Mouse (Mus musculus) embryo, embryonic 9.5 days (tissue): ENCODE results near the gene Asb18.

Experiments
- DNase-seq: peaks from one replicate; pipeline ENCODE4 v3.0.0-alpha.2; 2017; ENCODE audit errors: extremely low spot score

The Asb18 gene

GRCm38 (mm10) chr1:90014446-90014845 lies at the start of gene Asb18:
Gene Asb18 (minus strand): TSS chr1:90014666.
- DNase-seq, result no peak

DNA sequence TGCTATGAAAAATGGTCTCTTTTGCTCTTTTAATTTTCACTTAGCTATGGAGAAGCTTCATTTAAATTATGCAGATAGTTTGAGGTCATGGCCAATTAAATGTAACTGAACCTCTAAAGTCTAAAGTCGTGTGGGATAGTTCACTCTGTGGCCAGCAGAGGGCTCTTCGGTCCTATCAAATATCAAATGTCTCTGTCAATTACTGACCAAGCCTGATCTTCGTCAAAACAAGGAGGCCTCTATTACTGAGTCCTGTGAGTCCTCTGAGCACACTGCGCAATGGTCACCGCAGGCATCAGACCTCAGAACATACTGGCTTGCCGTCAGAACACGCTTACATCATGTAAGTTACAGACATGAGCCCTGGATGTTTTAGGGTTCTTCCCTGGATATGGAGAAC lies 46.1 kb upstream of the Asb18 start:
- peak; percentile 56 for DNase-seq

GRCm38 (mm10) chr1:90060054-90060453 lies 45.6 kb upstream of the Asb18 start:
- no peak for DNase-seq

GRCm38 (mm10) chr1:90054991-90055390 lies 40.5 kb upstream of the Asb18 start:
- no peak for DNase-seq

DNA sequence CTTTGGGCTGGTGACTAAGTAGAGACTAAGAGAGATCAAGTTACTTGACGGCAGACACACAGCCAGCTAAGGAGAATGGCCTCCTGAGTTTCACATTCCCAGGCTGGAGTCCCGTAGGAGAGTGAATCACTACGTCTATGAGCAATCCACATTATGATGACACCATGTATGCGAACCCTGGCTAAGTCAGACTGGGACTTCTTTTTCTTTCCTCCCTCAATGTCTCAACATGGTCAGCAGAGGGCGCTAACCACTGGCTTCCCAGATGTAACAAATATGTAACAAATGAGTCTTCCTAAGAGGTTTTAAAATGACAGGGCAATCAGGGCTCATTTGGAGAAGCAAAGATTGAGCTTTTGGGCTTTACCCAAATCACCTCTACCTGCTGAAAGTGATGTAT lies 36.9 kb upstream of the Asb18 start:
- peak; percentile 51 for DNase-seq

DNA sequence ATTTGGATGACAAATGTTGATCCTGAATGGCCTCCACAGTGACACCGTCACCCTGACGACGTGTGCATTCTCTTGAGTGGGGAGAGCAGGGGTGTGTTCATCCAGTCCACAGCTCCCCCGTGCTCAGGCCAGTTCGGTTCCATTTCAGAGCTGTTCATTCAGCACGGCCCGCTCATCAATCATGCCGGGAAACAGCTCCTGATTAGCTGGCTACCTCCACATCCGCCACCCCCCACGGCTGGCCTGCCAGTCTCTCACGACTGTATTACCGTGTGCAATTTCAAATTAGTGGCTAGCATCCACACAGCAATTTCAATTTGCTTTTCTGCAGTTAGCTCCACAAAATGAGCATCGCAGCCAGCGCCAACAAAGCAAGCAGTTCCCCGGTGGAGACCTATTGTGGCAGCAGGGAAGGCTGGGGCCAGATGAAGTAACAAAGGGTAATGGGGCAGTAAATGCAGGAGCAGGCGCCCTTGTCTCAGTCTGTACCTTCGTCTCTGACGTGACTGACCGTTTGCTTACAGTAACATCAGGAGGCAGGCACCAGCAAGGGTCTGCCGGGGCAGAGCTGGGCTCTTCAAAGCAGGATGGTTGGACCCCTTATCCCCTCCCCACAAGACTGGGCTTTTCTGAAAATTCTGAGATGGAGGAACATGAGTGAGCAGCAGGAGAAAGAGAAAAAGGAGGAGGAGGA lies 35.7 kb upstream of the Asb18 start:
- DNase-seq, result peak; percentile 23

DNA sequence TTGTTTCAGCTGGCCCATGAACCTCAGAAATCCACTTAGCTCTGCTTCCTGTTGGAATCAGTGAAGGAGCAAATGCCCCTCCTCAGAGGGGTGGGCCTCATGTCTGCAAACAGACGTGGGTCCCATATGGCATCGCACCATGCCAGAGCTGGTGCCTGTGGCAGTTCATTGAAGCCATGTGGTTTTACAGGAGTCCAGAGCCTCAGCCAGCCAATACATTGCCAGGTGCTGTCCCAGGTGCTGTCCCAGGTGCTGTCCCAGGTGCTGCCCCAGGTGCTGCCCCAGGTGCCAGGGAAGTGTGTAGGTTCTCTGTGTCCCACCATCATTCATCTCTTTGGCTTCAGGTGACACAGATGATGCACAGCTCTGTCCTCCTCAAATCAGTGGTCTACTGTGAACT lies 13.8 kb upstream of the Asb18 start:
- no peak for DNase-seq

DNA sequence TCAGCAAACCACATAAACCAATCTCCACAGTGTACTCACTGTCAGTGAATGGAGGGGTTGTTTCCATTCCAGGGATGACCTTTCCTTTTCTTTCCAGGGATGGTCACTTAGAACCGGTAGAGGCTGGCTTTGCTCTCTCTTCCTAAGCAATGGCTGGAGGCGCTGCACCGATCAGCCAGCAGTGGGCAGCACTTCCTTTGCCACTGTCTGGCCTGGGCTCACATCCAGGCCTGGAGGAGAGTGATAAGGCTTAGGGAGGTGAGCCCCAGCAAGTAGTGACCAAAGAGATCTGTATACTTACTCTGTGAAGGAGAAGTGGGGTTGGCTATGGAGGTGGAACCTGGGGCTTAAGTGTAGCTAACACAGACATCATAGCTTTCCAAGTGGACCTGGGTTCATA lies 12.5 kb upstream of the Asb18 start:
- DNase-seq, result peak; percentile 12

GRCm38 (mm10) chr1:90020336-90020735 lies 5.9 kb upstream of the Asb18 start:
- no peak for DNase-seq

DNA sequence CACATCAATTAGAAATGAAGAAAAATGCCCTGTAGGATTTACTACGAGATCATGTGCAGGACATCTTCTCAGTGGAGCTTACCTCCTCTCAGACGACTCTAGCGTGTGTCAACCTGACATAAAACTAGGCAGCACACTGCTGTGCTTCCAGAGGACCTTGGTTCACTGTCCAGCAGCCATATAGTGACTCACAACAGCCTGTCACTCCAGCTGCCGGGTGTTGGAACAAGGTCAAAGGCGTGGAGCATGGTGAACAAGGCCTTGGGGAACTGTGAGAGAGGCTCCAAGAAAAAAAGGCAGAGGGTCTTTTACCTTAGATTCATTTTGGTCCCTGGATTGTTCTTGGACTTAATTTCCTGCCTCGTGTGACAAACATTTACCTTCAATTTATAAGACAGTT lies 3.6 kb upstream of the Asb18 start:
- no peak for DNase-seq

GRCm38 (mm10) chr1:90013273-90013672 lies 1.2 kb downstream of the Asb18 start:
- no peak for DNase-seq

DNA sequence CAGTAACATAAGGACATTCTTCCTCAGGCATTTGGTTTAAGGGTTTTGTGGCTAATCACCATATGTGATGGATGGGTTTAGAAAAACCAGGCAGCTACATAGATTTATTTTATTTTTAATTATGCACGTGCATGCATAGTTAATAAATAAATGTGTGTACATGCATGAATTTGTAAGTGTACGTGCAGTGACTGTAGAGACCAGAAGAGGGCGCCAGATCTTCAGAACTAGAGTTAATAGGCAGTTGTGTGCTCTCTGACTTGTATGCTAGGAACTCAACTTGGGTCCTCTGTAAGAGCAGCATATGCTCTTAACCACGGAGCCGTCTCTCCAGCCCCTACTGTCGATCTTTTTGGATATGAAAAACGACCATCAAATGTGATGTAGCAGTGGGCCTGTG lies 1.6 kb downstream of the Asb18 start:
- no peak for DNase-seq

GRCm38 (mm10) chr1:90012168-90012567 lies 2.3 kb downstream of the Asb18 start:
- DNase-seq, result no peak

- DNase-seq, result no peak
Observed at GRCm38 (mm10) chr1:90010077-90010476, 4.4 kb downstream of the Asb18 start.

DNA sequence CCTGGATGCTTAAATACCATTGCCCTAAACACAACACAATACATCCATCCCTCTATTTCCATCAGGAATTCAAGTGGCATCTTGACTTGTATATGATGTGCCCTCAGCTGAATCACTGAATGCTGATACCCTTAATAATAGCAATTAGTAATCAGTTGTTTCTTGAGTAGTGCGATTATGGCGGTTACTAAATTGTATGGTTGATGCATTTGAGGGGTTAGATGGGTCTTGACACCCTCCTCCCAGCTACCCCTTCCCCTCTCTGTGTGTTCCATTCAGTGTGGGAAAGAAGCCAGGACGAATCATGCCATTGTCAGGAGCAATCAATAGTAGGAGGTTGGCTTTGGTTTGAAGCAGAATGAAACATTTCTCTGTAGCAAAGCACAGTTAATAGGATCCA lies 5.3 kb downstream of the Asb18 start:
- DNase-seq, result no peak

GRCm38 (mm10) chr1:90006666-90007065 lies 7.8 kb downstream of the Asb18 start:
- DNase-seq, result no peak

DNA sequence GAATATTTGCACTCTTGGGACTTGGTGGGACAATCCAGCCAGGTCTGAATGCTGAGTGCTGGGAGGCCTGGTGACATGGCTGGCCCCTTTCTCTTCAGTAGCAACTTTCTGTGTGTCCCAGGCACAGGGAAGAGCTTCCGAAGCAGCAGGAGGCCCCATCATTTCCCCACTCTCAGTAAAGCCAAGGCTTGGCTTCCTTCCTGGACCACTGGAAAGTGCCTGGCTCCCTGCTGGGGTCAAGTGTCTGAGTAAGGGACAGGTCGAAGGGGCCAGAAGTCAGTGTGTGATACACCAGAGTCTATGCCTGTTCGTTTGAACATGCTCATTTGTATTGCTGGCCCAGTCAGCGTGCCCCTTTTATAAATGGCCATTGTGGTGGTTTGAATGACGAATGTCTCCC lies 13.5 kb downstream of the Asb18 start:
- no peak for DNase-seq

DNA sequence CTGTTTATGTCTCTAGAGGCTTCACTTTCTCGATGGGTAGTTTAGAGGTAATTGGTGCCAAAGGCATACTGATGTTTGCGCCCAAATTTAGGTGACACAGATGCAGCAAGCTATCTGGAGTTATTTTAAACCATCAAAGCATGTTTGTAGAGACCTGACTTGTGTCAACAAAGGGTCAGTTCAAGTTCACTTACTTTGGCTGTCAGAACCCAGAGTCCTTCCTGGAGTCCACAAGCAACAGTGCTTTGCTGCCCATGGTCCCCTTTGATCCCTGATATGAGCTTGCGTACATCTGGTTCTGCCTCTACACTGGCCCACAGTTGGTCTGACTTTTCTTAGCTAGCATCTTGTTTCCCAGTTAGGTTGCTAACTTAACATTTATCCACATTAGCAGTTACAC lies 14.6 kb downstream of the Asb18 start:
- DNase-seq, result no peak

- no peak for DNase-seq
Observed at GRCm38 (mm10) chr1:89998696-89999095, 15.8 kb downstream of the Asb18 start.

DNA sequence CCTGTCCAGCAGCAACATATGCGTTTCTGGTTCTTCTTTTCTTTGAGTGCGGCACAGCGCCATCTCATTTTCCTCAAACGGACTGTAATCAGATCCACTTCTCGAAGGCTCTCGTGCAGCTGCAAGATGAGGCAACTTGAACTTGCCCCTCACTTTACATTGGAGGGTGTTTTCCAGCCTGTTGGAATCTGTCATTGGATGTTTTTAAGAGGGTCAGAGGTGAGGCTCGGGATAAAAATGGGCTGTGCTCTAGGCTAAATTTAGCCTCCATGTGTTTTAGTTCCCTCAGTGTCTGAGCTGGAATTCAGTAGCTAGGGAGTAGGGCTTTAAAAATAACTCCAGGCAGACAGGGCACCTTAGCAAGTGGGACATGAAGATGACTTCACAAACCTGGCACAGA lies 16.4 kb downstream of the Asb18 start:
- DNase-seq, result no peak

- DNase-seq, result peak; percentile 39
Observed at GRCm38 (mm10) chr1:89992256-89992655, 22.2 kb downstream of the Asb18 start.

GRCm38 (mm10) chr1:89977261-89977660 lies 37.2 kb downstream of the Asb18 start:
- DNase-seq, result no peak

DNA sequence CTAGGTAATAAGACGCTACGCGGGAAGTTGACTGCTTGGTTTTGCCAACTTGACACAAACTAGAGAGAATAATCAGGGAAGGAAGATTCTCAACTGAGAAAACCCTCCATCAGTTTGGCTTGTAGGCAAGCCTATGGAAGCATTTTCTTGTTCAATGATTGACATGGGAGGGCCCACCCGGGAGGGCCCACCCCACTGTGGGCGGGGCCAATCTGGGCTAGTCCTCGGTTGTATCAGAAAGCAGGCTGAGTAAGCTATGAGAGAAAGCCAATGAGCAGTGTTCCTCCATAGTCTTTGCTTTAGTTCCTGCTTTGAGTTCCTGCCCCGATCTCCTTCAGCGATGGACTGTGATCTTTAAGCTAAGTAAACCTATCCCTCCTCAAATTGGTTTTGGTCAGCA lies 38.1 kb downstream of the Asb18 start:
- no peak for DNase-seq

- no peak for DNase-seq
Observed at GRCm38 (mm10) chr1:89974541-89974940, 39.9 kb downstream of the Asb18 start.
